Mouse (Mus musculus) left cerebral cortex, postnatal 4 days (tissue): ENCODE measurements around the gene Nacc2. TPM values are rescaled to one million over a fixed set of nuclear protein-coding genes. Genes with fewer than 3 reads are reported as not detected.
A peak's percentile ranks its signal among the peaks of the same experiment; 100 is the strongest.

Source experiments
- DNase-seq: peaks from one replicate; pipeline ENCODE4 v3.0.0-alpha.2; 2022
- intact Hi-C: fragments of 180-260 bp; cut with DNase I; formaldehyde crosslinking; loops from one replicate; pipeline ENCODE4 v1.15.1; 2025
- total RNA-seq, 2 experiments: library from RNA; stranded (reverse); gene quantifications; 2 replicates each; pipeline ENCODE4 v1.2.3; 2021

Nacc2 gene
- total RNA-seq, 2 experiments from 2014 or later: 24.6 to 26.5 TPM

GRCm38 (mm10) chr2:26106233-26106632 is 16.8 kb downstream of the Nacc2 start:
- intact Hi-C loops: no loop called here
- DNase-seq: no peak

DNA sequence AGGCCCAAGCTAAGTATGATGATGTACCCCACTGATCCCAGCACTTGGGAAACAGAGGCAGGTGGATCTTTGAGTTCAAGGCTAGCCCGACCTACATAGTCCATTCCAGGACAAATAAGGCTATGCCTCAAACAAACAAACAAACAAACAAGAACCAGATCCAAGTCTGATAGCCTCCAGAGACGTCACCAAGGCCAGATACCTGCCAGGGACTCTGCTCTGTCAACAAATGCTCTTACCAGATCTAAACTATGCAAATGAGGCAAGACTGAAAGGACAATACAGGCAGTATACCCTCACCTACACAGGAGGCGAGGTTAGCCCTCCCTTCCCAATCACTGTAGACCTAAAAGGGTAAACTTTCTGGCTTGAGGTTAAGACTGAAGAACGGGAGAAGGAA is 22.7 kb downstream of the Nacc2 start:
- no peak for DNase-seq
- intact Hi-C loops: no loop called here

DNA sequence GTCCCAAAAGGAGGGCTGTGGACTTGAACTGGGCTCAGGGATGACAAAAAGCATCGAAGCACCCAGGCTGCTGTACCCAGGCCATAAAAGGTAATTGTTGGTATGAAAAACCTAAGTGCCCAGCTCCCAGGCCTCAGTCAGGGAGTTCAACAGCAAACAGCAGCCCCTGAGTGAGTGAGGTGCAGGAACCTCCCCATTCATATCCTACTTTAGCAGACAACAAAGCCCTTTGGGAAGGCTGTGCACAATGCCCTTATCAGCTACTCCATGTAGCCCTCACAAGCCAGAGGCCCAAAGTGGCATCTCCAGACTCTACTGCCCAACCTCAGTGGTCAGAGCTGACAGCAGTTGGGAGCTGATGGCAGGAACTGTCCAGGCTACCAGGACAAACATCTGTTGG is 23.2 kb downstream of the Nacc2 start:
- no peak for DNase-seq
- intact Hi-C loops: no loop called here

DNA sequence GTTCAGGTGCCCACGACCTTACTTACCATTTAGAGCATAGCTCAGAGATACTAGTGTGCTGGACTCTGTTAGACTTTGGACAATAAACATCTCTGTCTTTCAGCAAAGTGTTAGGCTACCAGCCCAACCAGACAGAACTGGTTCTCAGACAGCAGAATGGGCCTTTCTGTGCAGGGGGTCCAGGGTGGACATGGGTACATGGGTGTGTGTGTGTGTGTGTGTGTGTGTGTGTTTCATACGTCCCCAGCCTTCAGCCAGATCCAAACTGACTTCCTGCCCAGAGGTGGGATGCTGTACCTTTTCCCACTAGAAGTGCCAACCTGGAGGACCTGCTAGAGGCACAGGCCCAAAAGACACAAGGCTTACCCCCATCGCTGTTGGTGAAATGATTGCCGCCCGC is 23.8 kb downstream of the Nacc2 start:
- DNase-seq: no peak
- intact Hi-C loops: no loop called here

- no peak for DNase-seq
- intact Hi-C loops: no loop called here
Observed at GRCm38 (mm10) chr2:26093897-26094296, 29.1 kb downstream of the Nacc2 start.

GRCm38 (mm10) chr2:26091771-26092393 is 31.1 kb downstream of the Nacc2 start:
- intact Hi-C loops: no loop called here
- DNase-seq: peak; percentile 50

DNA sequence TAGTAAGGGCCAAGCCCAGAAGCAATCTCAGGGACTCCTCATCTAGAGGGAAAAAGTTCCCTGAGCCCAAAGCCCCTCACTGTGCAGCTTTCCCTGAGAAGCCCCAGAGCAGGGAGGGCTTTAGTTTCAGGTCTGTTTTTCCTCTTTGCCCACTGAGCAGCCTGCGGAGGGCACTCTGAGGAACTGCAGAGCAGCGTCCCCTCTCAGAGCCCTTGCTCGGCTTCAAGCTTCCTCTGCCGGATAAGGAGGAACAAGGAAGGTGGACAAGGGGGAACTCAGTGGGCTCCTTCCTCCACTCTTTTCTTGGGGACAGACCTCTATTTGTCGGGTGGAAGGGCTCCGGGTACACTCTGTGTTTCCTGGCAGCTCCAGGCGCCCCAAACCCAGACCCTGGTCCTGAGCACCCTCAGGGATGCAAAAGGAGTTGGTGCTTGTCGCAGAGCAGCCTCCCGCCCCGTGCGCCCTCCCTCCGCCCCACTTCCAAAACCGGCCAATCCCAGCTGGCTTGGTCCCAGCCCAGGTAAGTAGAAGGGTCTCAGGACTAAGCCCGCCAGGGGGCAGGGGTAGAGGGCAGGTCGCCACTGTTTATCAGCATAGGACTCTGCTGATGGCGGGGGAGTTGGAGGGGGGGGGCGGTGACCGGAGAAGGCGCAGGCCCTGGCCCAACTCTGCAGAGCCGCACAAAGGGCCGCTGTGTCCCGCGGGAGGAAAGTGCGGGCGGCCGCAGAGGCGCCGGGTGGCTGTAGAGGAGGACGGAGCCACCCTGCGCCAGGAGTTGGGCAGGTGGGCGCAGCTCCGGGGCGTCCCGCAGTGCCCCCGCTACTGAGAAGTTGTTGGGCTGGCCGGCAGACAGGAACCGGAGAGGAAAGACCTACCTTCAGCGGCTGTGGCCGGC is 31.9 kb downstream of the Nacc2 start:
- intact Hi-C loops: no loop called here
- DNase-seq: peak; percentile 31

DNA sequence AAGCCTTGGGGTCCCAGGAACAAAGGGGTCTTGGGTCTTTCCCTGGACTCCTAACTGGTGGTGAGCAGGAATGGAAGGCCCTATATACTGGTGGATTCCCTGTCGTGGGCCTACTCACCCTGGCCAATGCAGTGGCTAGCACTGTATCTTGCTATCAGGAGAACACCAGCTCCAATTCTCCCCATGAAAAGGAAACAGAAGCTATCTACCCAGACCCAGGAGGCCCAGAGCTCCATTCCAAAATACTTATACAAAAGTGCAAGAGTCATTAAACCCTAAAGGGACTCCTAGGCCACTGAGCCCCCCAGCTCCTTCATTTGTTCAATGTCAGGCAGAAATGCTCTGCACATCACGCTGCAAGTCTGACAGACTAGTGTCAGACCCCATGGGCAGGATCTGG is 34.0 kb downstream of the Nacc2 start:
- no peak for DNase-seq
- intact Hi-C loops: no loop called here

- no peak for DNase-seq
- intact Hi-C loops: no loop called here
Observed at GRCm38 (mm10) chr2:26086926-26087600, 36.0 kb downstream of the Nacc2 start.

- no peak for DNase-seq
- intact Hi-C loops: no loop called here
Observed at GRCm38 (mm10) chr2:26086505-26086904, 36.5 kb downstream of the Nacc2 start.

DNA sequence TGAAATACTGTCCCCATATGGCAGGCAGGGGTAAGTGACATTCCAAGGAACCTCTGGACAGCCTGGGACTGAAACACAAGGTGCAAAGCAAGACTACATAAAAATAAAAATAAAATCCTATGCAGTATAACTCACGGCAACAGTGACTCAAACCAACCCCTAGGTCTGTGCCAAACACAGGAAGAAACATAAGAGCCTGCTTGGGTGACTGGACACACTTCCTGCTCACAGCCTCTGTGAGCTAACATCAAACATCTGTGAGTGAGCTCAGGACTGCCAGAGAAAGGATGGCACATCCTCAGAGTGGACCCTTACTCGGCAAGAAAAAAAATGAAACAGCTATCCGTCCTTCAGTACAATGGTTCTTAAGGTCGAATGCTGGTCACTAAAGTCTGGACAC is 40.1 kb downstream of the Nacc2 start:
- intact Hi-C loops: no loop called here
- DNase-seq: no peak

DNA sequence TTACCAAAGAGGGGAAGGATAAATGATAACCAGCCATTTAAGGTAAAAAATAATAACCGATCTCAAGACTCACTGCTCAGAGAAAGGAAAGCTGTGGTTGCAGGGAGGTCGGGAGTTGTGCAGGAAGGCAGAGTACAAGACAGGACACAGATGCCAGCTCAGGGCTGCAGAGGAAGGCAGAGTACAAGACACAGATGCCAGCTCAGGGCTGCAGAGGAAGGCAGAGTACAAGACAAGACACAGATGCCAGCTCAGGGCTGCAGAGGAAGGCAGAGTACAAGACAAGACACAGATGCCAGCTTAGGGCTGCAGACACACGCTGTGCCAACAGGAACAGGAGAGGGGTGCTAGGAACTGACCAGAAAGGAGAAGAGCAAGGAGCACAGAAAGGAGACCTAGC is 42.2 kb downstream of the Nacc2 start:
- intact Hi-C loops: no loop called here

GRCm38 (mm10) chr2:26079409-26079808 is 43.6 kb downstream of the Nacc2 start:
- intact Hi-C loops: no loop called here

More for the DNA sequence above, 42.2 kb downstream of the Nacc2 start:
- no peak for DNase-seq

DNA sequence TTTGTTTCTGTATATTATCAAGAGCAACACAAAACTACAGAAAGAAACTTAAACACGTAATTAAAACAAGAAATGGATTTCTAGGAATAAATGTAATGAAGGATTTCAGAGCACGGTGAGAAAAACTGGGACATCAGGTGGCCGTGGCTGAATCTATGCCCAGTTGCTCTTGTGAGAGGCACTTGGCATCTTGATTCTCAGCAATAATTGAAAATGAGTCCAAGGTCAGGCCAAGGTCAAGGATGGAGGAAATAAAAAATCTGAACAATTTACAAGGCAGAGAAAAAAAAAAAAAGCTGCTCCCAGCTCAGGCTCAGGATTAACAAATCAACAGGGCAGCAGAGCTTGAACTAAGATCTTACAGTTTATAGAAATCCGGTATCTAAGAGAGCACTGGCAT is 46.0 kb downstream of the Nacc2 start:
- intact Hi-C loops: no loop called here
- DNase-seq: no peak

More at GRCm38 (mm10) chr2:26079409-26079808, 43.6 kb downstream of the Nacc2 start:
- DNase-seq: no peak

- intact Hi-C loops: no loop called here
- DNase-seq: no peak
Observed at GRCm38 (mm10) chr2:26076121-26076520, 46.9 kb downstream of the Nacc2 start.

DNA sequence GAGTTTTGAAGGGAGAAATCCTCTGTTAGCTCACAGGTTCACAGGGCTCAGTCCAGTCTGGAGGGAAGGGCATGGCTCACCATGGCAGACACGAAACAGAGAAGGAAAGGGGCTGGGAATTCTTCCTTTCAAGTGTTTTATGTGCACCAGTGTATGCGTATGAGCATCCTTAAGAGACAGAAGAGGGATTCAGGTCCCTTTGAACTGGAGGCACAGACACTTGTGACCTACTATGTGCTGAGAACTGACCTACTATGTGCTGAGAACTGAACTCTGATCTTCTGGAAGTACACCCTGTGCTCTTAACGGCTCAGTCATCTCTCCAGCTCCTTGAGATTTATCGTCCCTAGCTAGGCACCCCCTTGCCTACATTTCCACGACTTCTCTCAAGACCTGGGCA is 48.5 kb downstream of the Nacc2 start:
- no peak for DNase-seq
- intact Hi-C loops: no loop called here

DNA sequence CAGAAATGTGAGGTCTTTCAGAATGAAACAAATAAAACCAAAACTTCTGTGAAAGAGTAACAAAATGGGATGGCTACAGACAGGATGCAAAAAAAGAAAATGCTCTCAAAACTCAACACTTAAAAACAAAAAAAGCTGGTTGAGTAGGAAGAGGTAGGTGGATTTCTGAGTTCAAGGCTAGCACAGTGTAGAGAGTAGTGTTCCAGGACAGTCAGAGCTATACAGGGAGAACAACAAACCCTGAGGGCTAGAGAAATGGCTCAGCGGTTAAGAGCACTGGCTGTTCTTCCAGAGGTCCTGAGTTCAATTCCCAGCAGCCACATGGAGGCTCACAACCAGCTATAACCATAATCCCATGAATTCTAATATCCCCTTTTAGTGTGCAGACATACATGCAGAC is 54.4 kb downstream of the Nacc2 start:
- intact Hi-C loops: no loop called here
- DNase-seq: no peak

GRCm38 (mm10) chr2:26068175-26068574 is 54.8 kb downstream of the Nacc2 start:
- intact Hi-C loops: no loop called here
- DNase-seq: no peak

DNA sequence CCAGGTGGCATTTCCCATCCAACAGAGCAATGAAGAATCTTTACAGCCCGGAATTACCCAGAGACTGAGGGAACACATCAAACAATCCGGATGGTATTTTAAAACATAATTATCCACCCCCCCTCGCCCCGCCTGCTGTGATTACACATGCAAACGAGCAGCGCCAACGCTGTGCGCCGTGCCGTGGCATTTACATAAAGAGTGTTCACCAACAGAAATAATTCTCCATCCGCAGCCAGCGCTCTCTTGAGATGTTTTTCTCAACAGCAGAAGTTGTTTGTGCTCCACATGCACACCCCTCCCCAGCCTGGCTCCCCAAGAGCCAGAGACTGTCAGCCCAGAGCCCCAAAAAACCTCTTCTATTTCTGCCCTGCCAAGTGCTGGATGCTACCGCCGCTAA is 56.5 kb downstream of the Nacc2 start:
- intact Hi-C loops: no loop called here
- DNase-seq: no peak

DNA sequence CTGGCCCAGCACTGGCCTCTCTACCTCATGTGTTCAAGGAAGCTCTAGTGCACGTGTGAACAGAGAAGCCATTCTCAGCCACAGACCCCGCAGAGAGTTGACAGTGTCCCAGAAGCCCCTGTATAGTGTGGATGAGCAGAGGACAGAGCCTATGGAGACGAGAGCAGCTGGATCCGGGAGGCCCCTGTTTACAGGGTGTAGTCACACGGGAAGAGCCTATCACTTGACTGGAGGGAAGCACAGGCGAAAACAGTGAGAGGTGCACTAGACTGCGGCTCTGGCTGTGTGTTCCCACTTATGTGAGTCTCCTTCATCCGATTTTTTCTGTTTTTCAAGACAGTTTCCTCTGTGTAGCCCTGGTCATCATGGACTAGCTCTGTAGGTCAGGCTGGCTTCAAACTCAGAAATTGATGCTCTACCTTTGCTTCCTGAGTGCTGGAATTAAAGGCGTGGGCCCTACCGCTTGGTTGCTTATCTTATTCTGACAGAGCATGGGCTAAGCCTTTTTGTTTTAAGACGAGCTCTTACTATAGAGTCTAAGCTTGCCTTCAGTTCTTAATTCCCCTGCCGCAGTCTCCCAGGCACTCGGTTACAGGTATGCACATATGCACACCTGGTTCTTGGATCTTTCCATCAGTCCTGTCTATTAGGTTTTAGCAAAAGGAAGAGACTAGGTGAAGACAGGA is 60.1 kb downstream of the Nacc2 start:
- intact Hi-C loops: no loop called here
- DNase-seq: no peak

GRCm38 (mm10) chr2:26062241-26062640 is 60.8 kb downstream of the Nacc2 start:
- intact Hi-C loops: no loop called here
- no peak for DNase-seq
